Mouse (Mus musculus) hindbrain, embryonic 16.5 days (tissue): ENCODE measurements at regions not wholly inside any gene's neighbourhood (a gene's known extent, or its start where the extent isn't known, plus 50 kb on each side); places are given as distances from the start of the nearest gene placed in this dataset.

Source experiments
- ATAC-seq: fragments of 200-750 bp; cut with Nextera tagmentation; 2 replicates; pipeline ENCODE4 v1.8.0; 2017; ENCODE audit warnings: moderate TSS enrichment, moderate library complexity
- H3K27ac ChIP-seq: fragments of 300-500 bp; sonication (generic); 2 replicates; pipeline ENCODE4 v1.5.1; 2014; ENCODE audit warnings: low read depth, mild to moderate bottlenecking, control low read depth, low read length, moderate library complexity
- H3K27me3 ChIP-seq: fragments of 300-500 bp; sonication (generic); replicated peaks from 2 replicates; pipeline ENCODE4 v1.6.1; 2014; ENCODE audit warnings: low read length; ENCODE audit not compliant: control insufficient read depth, insufficient read depth
- H3K36me3 ChIP-seq: fragments of 300-500 bp; sonication (generic); 2 replicates; pipeline ENCODE4 v1.6.1; 2014; ENCODE audit warnings: mild to moderate bottlenecking, low read length, moderate library complexity, mixed read lengths; ENCODE audit not compliant: control insufficient read depth, insufficient read depth
- H3K4me1 ChIP-seq: fragments of 300-500 bp; sonication (generic); 2 replicates; pipeline ENCODE4 v1.6.1; 2014; ENCODE audit warnings: low read depth, low read length; ENCODE audit not compliant: control insufficient read depth, insufficient read depth
- H3K4me2 ChIP-seq: fragments of 300-500 bp; sonication (generic); 2 replicates; pipeline ENCODE4 v1.6.1; 2014; ENCODE audit warnings: mild to moderate bottlenecking, low read length, control low read depth, moderate library complexity
- H3K4me3 ChIP-seq: fragments of 300-500 bp; sonication (generic); 2 replicates; pipeline ENCODE4 v1.5.1; 2014; ENCODE audit warnings: mild to moderate bottlenecking, low read length, control low read depth, moderate library complexity
- H3K9ac ChIP-seq: fragments of 300-500 bp; sonication (generic); 2 replicates; pipeline ENCODE4 v1.6.1; 2014; ENCODE audit warnings: low read depth, mild to moderate bottlenecking, control low read depth, low read length, moderate library complexity
- H3K9me3 ChIP-seq: fragments of 300-500 bp; sonication (generic); 2 replicates; pipeline ENCODE4 v1.6.1; 2014; ENCODE audit warnings: mild to moderate bottlenecking, low read length, moderate library complexity; ENCODE audit not compliant: control insufficient read depth
- WGBS: fragments of 180-500 bp; shearing (Covaris S2); extraction: QIAGEN DNeasy Blood & Tissue Kit; methylation state at CpG from one replicate; pipeline ENCODE4 v1.1.7; 2014; 5-methylcytosine and 5-hydroxymethylcytosine counted together

GRCm38 (mm10) chr17:50442062-50442461 is 67.1 kb upstream of the Plcl2 start:
- Histone ChIP-seq H3K27ac (no peak overlapping the region), H3K27me3 (no peaks in the 10 kb centered on the region), H3K4me1 (no peaks in the 10 kb centered on the region; the same call in 1 of the 2 replicates), H3K9me3 (no peaks in the 10 kb centered on the region), H3K36me3 (no peaks in the 10 kb centered on the region), H3K4me3 (no peak overlapping the region), H3K9ac (no peak overlapping the region), H3K4me2 (no peak overlapping the region)
- 89% methylated on average over 5 of the region's 5 CpGs for WGBS
- no peak for ATAC-seq

DNA sequence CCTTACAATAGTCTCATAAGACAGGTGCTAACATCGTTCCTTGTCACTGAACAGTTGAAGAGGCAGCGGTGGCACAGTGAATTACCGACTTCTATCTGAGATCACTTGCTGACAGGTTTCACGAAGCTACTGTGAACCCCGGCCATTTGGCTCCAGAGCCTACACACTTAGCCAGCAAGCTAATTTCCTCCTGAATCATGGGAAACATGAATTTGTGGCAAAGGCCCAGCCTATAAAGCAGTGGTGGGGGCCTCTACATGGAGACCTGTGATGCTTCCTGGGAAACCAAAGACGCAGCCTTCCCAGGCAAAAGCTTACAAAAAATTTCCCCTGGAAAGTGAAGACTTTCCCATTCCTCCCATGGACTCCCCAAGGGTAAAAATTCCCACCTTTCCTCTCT is 66.3 kb upstream of the Plcl2 start:
- ATAC-seq, result no peak
- no peaks in the 10 kb centered on the region for H3K36me3 ChIP-seq
- no peaks in the 10 kb centered on the region; the same call in 1 of the 2 replicates for H3K4me1 ChIP-seq
- H3K9me3 ChIP-seq, result no peaks in the 10 kb centered on the region
- no peak overlapping the region for H3K27ac ChIP-seq
- no peak overlapping the region for H3K4me3 ChIP-seq
- 77% methylated on average over 6 of the region's 6 CpGs for WGBS
- H3K4me2 ChIP-seq, result no peak overlapping the region
- no peak overlapping the region for H3K9ac ChIP-seq
- H3K27me3 ChIP-seq, result no peaks in the 10 kb centered on the region

GRCm38 (mm10) chr17:50443376-50444022 is 65.7 kb upstream of the Plcl2 start:
- Histone ChIP-seq H3K4me1 (no peaks in the 10 kb centered on the region; the same call in 1 of the 2 replicates), H3K4me2 (no peak overlapping the region), H3K27ac (no peak overlapping the region), H3K9me3 (no peaks in the 10 kb centered on the region), H3K9ac (no peak overlapping the region), H3K36me3 (no peaks in the 10 kb centered on the region), H3K4me3 (no peak overlapping the region), H3K27me3 (no peaks in the 10 kb centered on the region)
- 65% methylated on average over 6 of the region's 6 CpGs for WGBS
- 0 out of 2 replicates have a peak, but pooled peaks have one; percentile 19 for ATAC-seq

DNA sequence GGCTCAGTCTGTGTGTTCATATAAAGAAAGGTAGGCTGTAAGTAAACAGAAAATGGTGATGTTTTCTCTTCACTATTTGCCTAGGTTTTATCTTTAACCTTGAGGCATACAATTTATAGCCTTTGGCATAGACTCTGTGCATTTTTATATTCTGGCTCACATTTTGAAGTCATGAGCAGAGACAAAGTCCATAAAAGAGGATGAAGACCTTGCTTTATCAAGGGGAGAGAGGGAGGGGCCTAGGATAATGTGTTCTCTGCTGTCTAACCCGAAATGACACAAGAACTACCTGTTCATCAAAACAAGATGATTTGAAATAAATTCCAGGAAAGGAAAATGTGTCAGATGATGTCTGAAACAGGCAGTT is 65.2 kb upstream of the Plcl2 start:
- no peak overlapping the region for H3K4me3 ChIP-seq
- H3K4me2 ChIP-seq, result no peak overlapping the region
- 73% methylated on average over 1 of the region's 1 CpGs for WGBS
- no peaks in the 10 kb centered on the region for H3K36me3 ChIP-seq
- no peaks in the 10 kb centered on the region for H3K9me3 ChIP-seq
- no peaks in the 10 kb centered on the region for H3K27me3 ChIP-seq
- no peak overlapping the region for H3K9ac ChIP-seq
- H3K4me1 ChIP-seq, result no peaks in the 10 kb centered on the region; the same call in 1 of the 2 replicates
- ATAC-seq, result no peak
- H3K27ac ChIP-seq, result no peak overlapping the region

DNA sequence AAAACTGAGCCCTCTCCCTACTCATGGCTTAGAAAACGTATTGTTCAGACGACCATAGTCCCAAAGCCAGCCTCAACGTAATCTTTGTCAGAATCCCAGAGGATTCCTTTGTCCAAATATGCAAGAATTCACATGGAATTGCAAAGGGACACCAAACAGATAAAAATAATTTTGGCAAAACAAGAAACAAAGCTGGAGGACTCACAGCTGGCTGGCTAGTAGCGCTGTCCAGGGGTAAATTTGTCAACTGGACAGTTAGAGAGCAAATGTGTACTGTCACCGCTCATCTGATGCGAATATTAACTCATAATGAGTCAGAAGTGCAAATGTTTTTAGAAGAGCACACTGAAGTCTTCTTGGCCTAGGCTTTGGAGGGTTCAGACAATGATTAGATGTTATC is 60.5 kb upstream of the Plcl2 start:
- no peaks in the 10 kb centered on the region for H3K9me3 ChIP-seq
- no peaks in the 10 kb centered on the region for H3K36me3 ChIP-seq
- H3K4me1 ChIP-seq, result no peaks in the 10 kb centered on the region
- H3K4me2 ChIP-seq, result no peak overlapping the region
- WGBS, result 86% methylated on average over 6 of the region's 6 CpGs
- H3K27me3 ChIP-seq, result no peaks in the 10 kb centered on the region
- H3K4me3 ChIP-seq, result no peak overlapping the region
- H3K27ac ChIP-seq, result no peak overlapping the region
- no peak overlapping the region for H3K9ac ChIP-seq
- no peak for ATAC-seq

DNA sequence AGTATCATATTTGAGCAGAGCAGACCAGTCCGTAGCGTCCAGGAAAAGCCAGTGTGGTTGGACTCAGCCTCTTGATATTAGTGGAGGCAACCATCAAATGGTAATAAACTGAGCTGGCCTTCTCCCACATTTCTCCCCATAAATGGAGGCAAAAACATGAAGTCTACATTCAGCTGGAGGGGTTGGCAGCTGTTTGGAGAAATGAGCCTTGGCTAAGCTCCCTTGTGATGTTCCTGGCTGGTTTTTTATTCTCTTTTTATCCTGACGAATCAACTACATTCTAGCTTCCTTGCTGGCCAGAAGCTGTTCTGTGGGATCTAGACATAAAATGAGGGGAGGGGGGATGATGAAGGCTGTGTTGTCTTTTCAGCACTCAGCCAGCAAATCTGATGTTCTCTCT is 57.6 kb upstream of the Plcl2 start:
- H3K4me3 ChIP-seq, result no peak overlapping the region
- no peaks in the 10 kb centered on the region for H3K9me3 ChIP-seq
- no peaks in the 10 kb centered on the region for H3K27me3 ChIP-seq
- no peak overlapping the region for H3K9ac ChIP-seq
- 88% methylated on average over 3 of the region's 3 CpGs for WGBS
- H3K4me2 ChIP-seq, result no peak overlapping the region
- H3K27ac ChIP-seq, result no peak overlapping the region
- H3K4me1 ChIP-seq, result no peaks in the 10 kb centered on the region
- no peaks in the 10 kb centered on the region for H3K36me3 ChIP-seq
- ATAC-seq, result no peak

GRCm38 (mm10) chr17:50453524-50453923 is 55.7 kb upstream of the Plcl2 start:
- H3K4me1 ChIP-seq, result no peaks in the 10 kb centered on the region
- no peak overlapping the region for H3K4me2 ChIP-seq
- no peak overlapping the region for H3K4me3 ChIP-seq
- H3K27ac ChIP-seq, result no peak overlapping the region
- H3K36me3 ChIP-seq, result no peaks in the 10 kb centered on the region
- no peaks in the 10 kb centered on the region for H3K9me3 ChIP-seq
- H3K9ac ChIP-seq, result no peak overlapping the region
- no peak for ATAC-seq
- no peaks in the 10 kb centered on the region for H3K27me3 ChIP-seq

GRCm38 (mm10) chr17:50453956-50454355 is 55.2 kb upstream of the Plcl2 start:
- H3K4me1 ChIP-seq, result no peaks in the 10 kb centered on the region
- H3K9me3 ChIP-seq, result no peaks in the 10 kb centered on the region
- H3K27me3 ChIP-seq, result no peaks in the 10 kb centered on the region
- 94% methylated on average over 5 of the region's 5 CpGs for WGBS
- no peaks in the 10 kb centered on the region for H3K36me3 ChIP-seq
- H3K27ac ChIP-seq, result no peak overlapping the region
- no peak for ATAC-seq
- no peak overlapping the region for H3K4me2 ChIP-seq
- H3K9ac ChIP-seq, result no peak overlapping the region
- no peak overlapping the region for H3K4me3 ChIP-seq

- no peak for ATAC-seq
- 70% methylated on average over 5 of the region's 5 CpGs for WGBS
Observed at GRCm38 (mm10) chr17:50454917-50455316, 54.3 kb upstream of the Plcl2 start.

DNA sequence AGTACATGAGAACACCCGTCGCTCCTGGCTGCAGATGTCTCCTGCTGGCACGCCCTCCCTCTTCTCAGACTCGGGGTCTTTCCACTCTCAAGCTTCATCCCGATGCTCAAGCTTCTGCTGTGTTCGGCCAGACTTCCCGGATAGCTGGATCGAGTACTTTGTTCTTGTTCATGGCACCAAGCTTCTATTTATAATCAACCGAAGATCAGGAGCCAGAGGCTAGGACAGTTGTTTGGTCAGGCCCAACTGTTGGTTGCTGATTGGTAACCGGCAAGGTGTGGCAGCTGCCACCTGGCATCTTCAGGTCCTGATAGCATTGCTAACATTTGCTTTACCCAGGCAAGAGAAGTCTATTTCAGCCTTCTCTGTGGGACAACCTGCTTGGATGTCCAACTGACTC is 53.5 kb upstream of the Plcl2 start:
- ATAC-seq, result no peak
- H3K27ac ChIP-seq, result no peak overlapping the region
- H3K4me1 ChIP-seq, result no peaks in the 10 kb centered on the region
- no peak overlapping the region for H3K4me3 ChIP-seq
- H3K4me2 ChIP-seq, result no peak overlapping the region
- 91% methylated on average over 10 of the region's 10 CpGs for WGBS
- no peaks in the 10 kb centered on the region for H3K27me3 ChIP-seq
- H3K36me3 ChIP-seq, result no peaks in the 10 kb centered on the region
- H3K9ac ChIP-seq, result no peak overlapping the region
- H3K9me3 ChIP-seq, result no peaks in the 10 kb centered on the region

More at GRCm38 (mm10) chr17:50454917-50455316, 54.3 kb upstream of the Plcl2 start:
- H3K4me2 ChIP-seq, result no peak overlapping the region
- H3K36me3 ChIP-seq, result no peaks in the 10 kb centered on the region
- no peaks in the 10 kb centered on the region for H3K9me3 ChIP-seq
- H3K4me1 ChIP-seq, result no peaks in the 10 kb centered on the region
- no peak overlapping the region for H3K9ac ChIP-seq
- H3K27me3 ChIP-seq, result no peaks in the 10 kb centered on the region
- H3K27ac ChIP-seq, result no peak overlapping the region
- no peak overlapping the region for H3K4me3 ChIP-seq
